Mouse (Mus musculus): ENCODE measurements around the gene Tomt.

Tomt gene

DNA sequence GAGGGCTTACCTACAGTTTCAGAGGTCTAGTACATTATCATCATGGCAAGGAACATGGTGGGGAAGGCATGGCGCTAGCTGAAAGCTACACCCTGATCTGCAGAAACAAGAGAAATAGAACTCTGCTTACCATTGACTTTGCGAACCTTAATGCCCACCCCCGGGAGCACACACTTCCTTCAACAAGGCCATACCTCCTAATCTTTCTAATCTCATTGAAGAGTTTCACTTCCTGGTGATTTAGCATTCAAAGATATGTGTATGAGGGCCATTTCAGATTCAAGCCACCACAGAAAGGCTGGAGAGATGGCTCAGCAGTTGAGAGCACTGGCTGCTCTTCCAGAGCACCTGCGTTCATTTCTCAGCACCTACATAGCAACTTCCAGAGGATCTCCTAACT lies 49.1 kb downstream of the Tomt start, which contains the start of gene Folr2:
TSS of gene Folr2 (minus strand) at position 101 of the 400 bp plus-strand sequence.
- DNase-seq (ENCODE audit: low spot score in 2 of 2): no peak

DNA sequence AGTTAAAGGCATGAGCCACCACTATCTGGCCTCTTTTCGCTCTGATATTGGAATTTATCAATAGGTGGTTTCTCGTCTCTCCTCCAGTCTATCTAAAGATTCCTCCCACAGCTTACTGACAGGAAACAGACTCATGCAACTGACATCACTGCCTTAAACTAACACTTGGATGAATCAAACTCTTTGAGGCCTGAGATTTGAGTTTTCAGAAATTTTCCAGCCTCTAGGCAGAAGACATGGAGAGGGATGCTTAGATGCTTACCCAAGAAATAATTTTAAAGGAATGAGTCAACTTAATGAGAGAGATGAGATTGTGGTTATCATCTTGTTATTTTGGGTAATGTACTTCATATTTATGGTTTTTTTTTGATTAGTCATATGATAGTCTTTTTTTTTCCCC lies 52.3 kb downstream of the Tomt start:
- no peak for DNase-seq (ENCODE audit: low spot score in 2 of 2)

DNA sequence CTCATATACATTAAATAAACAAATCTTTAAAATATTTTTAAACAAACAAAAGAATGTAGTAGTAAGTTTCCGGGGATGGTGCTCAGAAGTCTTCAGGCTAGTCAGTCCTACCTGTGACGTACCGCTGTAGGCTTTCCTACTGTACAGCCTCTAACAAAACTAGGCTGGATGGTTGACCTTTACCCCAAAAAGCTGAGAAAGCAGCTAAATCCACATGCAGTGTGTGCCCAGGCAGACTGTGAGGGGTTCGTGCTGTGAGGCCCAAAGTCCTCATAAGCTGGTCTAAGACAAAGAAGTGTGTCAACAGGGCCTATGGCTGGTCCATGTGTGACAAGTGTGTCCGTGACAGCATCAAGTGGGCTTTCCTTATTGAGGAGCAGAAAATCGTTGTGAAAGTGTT lies 53.3 kb downstream of the Tomt start:
- no peak for DNase-seq (ENCODE audit: low spot score in 2 of 2)

DNA sequence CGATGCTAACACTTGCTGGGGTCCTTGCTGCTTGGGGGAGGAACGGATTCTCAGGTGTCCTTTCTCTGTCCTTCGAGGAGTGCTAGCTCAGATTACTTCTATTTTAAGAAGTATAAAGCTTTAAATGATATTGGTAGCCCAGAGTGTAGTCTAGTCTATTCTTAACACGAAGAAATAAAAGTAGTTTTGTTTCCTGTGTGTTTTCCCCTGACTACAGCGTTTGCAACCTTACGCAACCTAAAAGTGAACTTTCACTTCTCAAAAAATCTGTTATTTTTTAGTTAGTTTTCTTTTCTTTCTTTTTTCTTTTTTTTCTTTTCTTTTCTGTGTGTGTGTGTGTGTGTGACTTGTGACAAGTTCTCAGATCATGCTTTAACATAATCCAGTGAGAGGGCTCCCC lies 54.5 kb downstream of the Tomt start:
- no peak for DNase-seq (ENCODE audit: low spot score in 2 of 2)

Measured in right cerebral cortex, postnatal 36 days (tissue).